Mouse (Mus musculus): ENCODE results near the gene Gdpd2. TPM values are rescaled to one million over a fixed set of nuclear protein-coding genes. Genes with fewer than 3 reads are reported as not detected.

Gdpd2 gene
- polyA plus RNA-seq, 1 experiment from 2014 or later: 3.4 TPM

- H3K27ac ChIP-seq: no peak overlapping the region
- no peak overlapping the region for H3K9ac ChIP-seq
- WGBS: 71% methylated on average over 6 of the region's 6 CpGs
- no peaks in the 10 kb centered on the region for H3K36me3 ChIP-seq
- no peaks in the 10 kb centered on the region for H3K9me3 ChIP-seq
- no peak overlapping the region for H3K4me3 ChIP-seq
- ATAC-seq (ENCODE audit: insufficient number of reproducible peaks, insufficient read depth, low FRiP score, low TSS enrichment): no peak
- H3K4me1 ChIP-seq: no peaks in the 10 kb centered on the region
- H3K27me3 ChIP-seq: 0 out of 2 replicates have a peak, but pooled peaks cover 8% of the 10 kb centered on the region
- no peak overlapping the region for H3K4me2 ChIP-seq (replicated peaks)
Measured at GRCm38 (mm10) chrX:100740785-100741184, 11.1 kb downstream of the Gdpd2 start.

GRCm38 (mm10) chrX:100741940-100742339 lies 12.3 kb downstream of the Gdpd2 start:
- no peak overlapping the region for H3K4me2 ChIP-seq (replicated peaks)
- no peaks in the 10 kb centered on the region for H3K9me3 ChIP-seq
- WGBS: 5% methylated on average over 10 of the region's 10 CpGs
- no peaks in the 10 kb centered on the region for H3K36me3 ChIP-seq
- no peaks in the 10 kb centered on the region for H3K4me1 ChIP-seq
- H3K27ac ChIP-seq: no peak overlapping the region
- ATAC-seq (ENCODE audit: insufficient number of reproducible peaks, insufficient read depth, low FRiP score, low TSS enrichment): no peak
- H3K27me3 ChIP-seq: 0 out of 2 replicates have a peak, but pooled peaks cover 6% of the 10 kb centered on the region
- H3K4me3 ChIP-seq: no peak overlapping the region
- no peak overlapping the region for H3K9ac ChIP-seq

GRCm38 (mm10) chrX:100765855-100766254 lies 36.2 kb downstream of the Gdpd2 start:
- Histone ChIP-seq H3K36me3 (no peaks in the 10 kb centered on the region), H3K9ac (no peak overlapping the region), H3K4me1 (0 out of 2 replicates have a peak, but pooled peaks cover 4% of the 10 kb centered on the region), H3K4me2 (replicated peaks) (no peak overlapping the region), H3K9me3 (no peaks in the 10 kb centered on the region), H3K4me3 (no peak overlapping the region), H3K27ac (no peak overlapping the region), H3K27me3 (peaks cover 17% of the 10 kb centered on the region)
- WGBS: 85% methylated on average over 6 of the region's 6 CpGs
- ATAC-seq (ENCODE audit: insufficient number of reproducible peaks, insufficient read depth, low FRiP score, low TSS enrichment): no peak

- Histone ChIP-seq H3K27me3 (peaks cover 17% of the 10 kb centered on the region), H3K4me1 (0 out of 2 replicates have a peak, but pooled peaks cover 4% of the 10 kb centered on the region), H3K27ac (no peak within 1 kb of the TSS), H3K4me3 (peak within 1 kb of the TSS; percentile 46), H3K36me3 (no peaks in the 10 kb centered on the region), H3K9ac (peak within 1 kb of the TSS; percentile 45), H3K4me2 (replicated peaks) (peak within 1 kb of the TSS; percentile 84), H3K9me3 (no peaks in the 10 kb centered on the region)
- peak; percentile 67; the same call in 1 of the 2 replicates for ATAC-seq (ENCODE audit: insufficient number of reproducible peaks, insufficient read depth, low FRiP score, low TSS enrichment)
- WGBS: 25% methylated on average over 26 of the region's 26 CpGs
Measured at GRCm38 (mm10) chrX:100767181-100767884, 37.7 kb downstream of the Gdpd2 start, which contains the start of gene Dlg3. Gene Dlg3 (plus strand): TSS chrX:100767722.

GRCm38 (mm10) chrX:100767885-100768626 lies 38.4 kb downstream of the Gdpd2 start:
- 37% methylated on average over 35 of the region's 36 CpGs for WGBS
- ATAC-seq (ENCODE audit: insufficient number of reproducible peaks, insufficient read depth, low FRiP score, low TSS enrichment): 0 out of 2 replicates have a peak, but pooled peaks have one; percentile 69
- peak overlapping the region; percentile 84 for H3K4me2 ChIP-seq (replicated peaks)
- no peaks in the 10 kb centered on the region for H3K36me3 ChIP-seq
- H3K9me3 ChIP-seq: no peaks in the 10 kb centered on the region
- H3K4me1 ChIP-seq: 0 out of 2 replicates have a peak, but pooled peaks cover 4% of the 10 kb centered on the region
- H3K27me3 ChIP-seq: peaks cover 17% of the 10 kb centered on the region
- H3K27ac ChIP-seq: no peak overlapping the region
- peak overlapping the region; percentile 46 for H3K4me3 ChIP-seq
- peak overlapping the region; percentile 45 for H3K9ac ChIP-seq

- Histone ChIP-seq H3K9me3 (no peaks in the 10 kb centered on the region), H3K27me3 (peaks cover 17% of the 10 kb centered on the region), H3K36me3 (no peaks in the 10 kb centered on the region), H3K4me1 (0 out of 2 replicates have a peak, but pooled peaks cover 4% of the 10 kb centered on the region), H3K9ac (no peak overlapping the region), H3K27ac (no peak overlapping the region), H3K4me2 (replicated peaks) (no peak overlapping the region), H3K4me3 (no peak overlapping the region)
- WGBS: 88% methylated on average over 5 of the region's 5 CpGs
- ATAC-seq (ENCODE audit: insufficient number of reproducible peaks, insufficient read depth, low FRiP score, low TSS enrichment): no peak
Measured at GRCm38 (mm10) chrX:100769281-100769680, 39.6 kb downstream of the Gdpd2 start.

GRCm38 (mm10) chrX:100774341-100774811 lies 44.7 kb downstream of the Gdpd2 start:
- Histone ChIP-seq H3K4me3 (peak overlapping the region; percentile 41), H3K4me1 (0 out of 2 replicates have a peak, but pooled peaks cover 2% of the 10 kb centered on the region), H3K27ac (no peak overlapping the region), H3K9ac (peak overlapping the region; percentile 60), H3K9me3 (no peaks in the 10 kb centered on the region), H3K36me3 (no peaks in the 10 kb centered on the region), H3K27me3 (peaks cover 12% of the 10 kb centered on the region; the same call in 1 of the 2 replicates), H3K4me2 (replicated peaks) (peak overlapping the region; percentile 50)
- WGBS: 25% methylated on average over 23 of the region's 23 CpGs
- no peak for ATAC-seq (ENCODE audit: insufficient number of reproducible peaks, insufficient read depth, low FRiP score, low TSS enrichment)

- H3K36me3 ChIP-seq: no peaks in the 10 kb centered on the region
- H3K9me3 ChIP-seq: no peaks in the 10 kb centered on the region
- H3K9ac ChIP-seq: no peak overlapping the region
- no peak overlapping the region for H3K4me2 ChIP-seq (replicated peaks)
- H3K4me3 ChIP-seq: no peak overlapping the region
- 86% methylated on average over 3 of the region's 3 CpGs for WGBS
- ATAC-seq (ENCODE audit: insufficient number of reproducible peaks, insufficient read depth, low FRiP score, low TSS enrichment): no peak
- H3K4me1 ChIP-seq: 0 out of 2 replicates have a peak, but pooled peaks cover 2% of the 10 kb centered on the region
- no peak overlapping the region for H3K27ac ChIP-seq
- 0 out of 2 replicates have a peak, but pooled peaks cover 6% of the 10 kb centered on the region for H3K27me3 ChIP-seq
Measured at GRCm38 (mm10) chrX:100775405-100775804, 45.7 kb downstream of the Gdpd2 start.

GRCm38 (mm10) chrX:100776494-100776893 lies 46.8 kb downstream of the Gdpd2 start:
- WGBS: 17% methylated on average over 9 of the region's 9 CpGs

GRCm38 (mm10) chrX:100776985-100777654 lies 47.4 kb downstream of the Gdpd2 start:
- Histone ChIP-seq H3K4me3 (peak overlapping the region; percentile 56), H3K27me3 (0 out of 2 replicates have a peak, but pooled peaks cover 6% of the 10 kb centered on the region), H3K36me3 (no peaks in the 10 kb centered on the region), H3K27ac (peak overlapping the region; percentile 91), H3K4me1 (0 out of 2 replicates have a peak, but pooled peaks cover 7% of the 10 kb centered on the region), H3K4me2 (replicated peaks) (peak overlapping the region; percentile 59), H3K9me3 (no peaks in the 10 kb centered on the region), H3K9ac (peak overlapping the region; percentile 73)
- WGBS: 21% methylated on average over 30 of the region's 49 CpGs
- ATAC-seq (ENCODE audit: insufficient number of reproducible peaks, insufficient read depth, low FRiP score, low TSS enrichment): peak; percentile 91

More at GRCm38 (mm10) chrX:100776494-100776893, 46.8 kb downstream of the Gdpd2 start:
- peak overlapping the region; percentile 91 for H3K27ac ChIP-seq
- no peak overlapping the region for H3K9ac ChIP-seq
- H3K4me1 ChIP-seq: 0 out of 2 replicates have a peak, but pooled peaks cover 7% of the 10 kb centered on the region
- 0 out of 2 replicates have a peak, but pooled peaks cover 6% of the 10 kb centered on the region for H3K27me3 ChIP-seq
- ATAC-seq (ENCODE audit: insufficient number of reproducible peaks, insufficient read depth, low FRiP score, low TSS enrichment): peak; percentile 49
- H3K9me3 ChIP-seq: no peaks in the 10 kb centered on the region
- H3K4me3 ChIP-seq: peak overlapping the region; percentile 56
- peak overlapping the region; percentile 59 for H3K4me2 ChIP-seq (replicated peaks)
- H3K36me3 ChIP-seq: no peaks in the 10 kb centered on the region

Data from embryonic facial prominence, embryonic 12.5 days (tissue).